Mouse (Mus musculus) forebrain, embryonic 14.5 days (tissue): ENCODE measurements at regions not wholly inside any gene's neighbourhood (a gene's known extent, or its start where the extent isn't known, plus 50 kb on each side); places are given as distances from the start of the nearest gene placed in this dataset.

Source experiments
- ATAC-seq: fragments of 200-750 bp; cut with Nextera tagmentation; 2 replicates; pipeline ENCODE4 v1.8.0; 2017; ENCODE audit warnings: mild to moderate bottlenecking, moderate library complexity
- DNase-seq: peaks from one replicate; pipeline ENCODE4 v3.0.0-alpha.2; 2015; ENCODE audit warnings: low spot score
- H3K27ac ChIP-seq: fragments of 300-500 bp; sonication (generic); 2 replicates; pipeline ENCODE4 v1.5.1; 2014; ENCODE audit warnings: low read depth, mild to moderate bottlenecking, control low read depth, low read length, moderate library complexity
- H3K27me3 ChIP-seq: fragments of 300-500 bp; sonication (generic); replicated peaks from 2 replicates; pipeline ENCODE4 v1.6.1; 2014; ENCODE audit warnings: low read length, control low read depth, mixed read lengths; ENCODE audit not compliant: control insufficient read depth, insufficient read depth
- H3K36me3 ChIP-seq: fragments of 300-500 bp; sonication (generic); 2 replicates; pipeline ENCODE4 v1.6.1; 2014; ENCODE audit warnings: low read length, control low read depth; ENCODE audit not compliant: control insufficient read depth, insufficient read depth
- H3K4me1 ChIP-seq: fragments of 300-500 bp; sonication (generic); 2 replicates; pipeline ENCODE4 v1.6.1; 2014; ENCODE audit warnings: antibody characterized with exemption, low read length, control low read depth; ENCODE audit not compliant: control insufficient read depth, insufficient read depth
- H3K4me2 ChIP-seq: fragments of 300-500 bp; sonication (generic); 2 replicates; pipeline ENCODE4 v1.6.1; 2014; ENCODE audit warnings: mild to moderate bottlenecking, control low read depth, low read length
- H3K4me3 ChIP-seq: fragments of 300-500 bp; sonication (generic); 2 replicates; pipeline ENCODE4 v1.5.1; 2014; ENCODE audit warnings: low read depth, low read length, control low read depth
- H3K9ac ChIP-seq: fragments of 300-500 bp; sonication (generic); 2 replicates; pipeline ENCODE4 v1.6.1; 2014; ENCODE audit warnings: mild to moderate bottlenecking, low read length, control low read depth, moderate library complexity
- H3K9me3 ChIP-seq: fragments of 300-500 bp; sonication (generic); replicated peaks from 2 replicates; pipeline ENCODE4 v1.6.1; 2016; ENCODE audit warnings: low read length, control low read depth, mixed read lengths; ENCODE audit not compliant: control insufficient read depth
- WGBS: fragments of 180-500 bp; shearing (Covaris S2); extraction: QIAGEN DNeasy Blood & Tissue Kit; methylation state at CpG from one replicate; pipeline ENCODE4 v1.1.7; 2014; 5-methylcytosine and 5-hydroxymethylcytosine counted together

DNA sequence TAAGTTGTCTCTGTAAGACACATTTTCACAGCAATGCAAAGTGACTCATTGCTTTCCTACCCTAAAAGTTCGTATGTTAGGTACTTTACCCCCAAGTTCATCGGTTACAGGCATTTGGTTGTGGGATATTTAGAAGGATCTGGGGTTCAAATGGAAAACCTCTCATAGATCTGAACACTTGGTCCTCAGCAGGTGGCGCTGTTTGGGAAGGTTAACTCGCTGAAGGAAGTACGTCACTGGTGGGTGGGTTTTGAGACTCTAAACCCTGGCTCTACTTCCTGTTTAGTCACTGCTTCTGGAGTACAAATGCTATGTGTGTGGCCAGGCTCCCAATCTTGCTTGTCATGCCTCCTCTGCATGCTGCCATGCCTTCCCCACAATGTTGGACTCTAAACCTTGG is 284.0 kb upstream of the Castor2 start:
- Histone ChIP-seq H3K4me2 (no peak overlapping the region), H3K27ac (no peak overlapping the region), H3K4me1 (peaks cover 7% of the 10 kb centered on the region; the same call in 1 of the 2 replicates), H3K9ac (no peak overlapping the region), H3K36me3 (no peaks in the 10 kb centered on the region), H3K4me3 (no peak overlapping the region), H3K9me3 (no peaks in the 10 kb centered on the region), H3K27me3 (no peaks in the 10 kb centered on the region)
- DNase-seq (peak; percentile 20), ATAC-seq (no peak)
- 85% methylated on average over 5 of the region's 5 CpGs for WGBS

DNA sequence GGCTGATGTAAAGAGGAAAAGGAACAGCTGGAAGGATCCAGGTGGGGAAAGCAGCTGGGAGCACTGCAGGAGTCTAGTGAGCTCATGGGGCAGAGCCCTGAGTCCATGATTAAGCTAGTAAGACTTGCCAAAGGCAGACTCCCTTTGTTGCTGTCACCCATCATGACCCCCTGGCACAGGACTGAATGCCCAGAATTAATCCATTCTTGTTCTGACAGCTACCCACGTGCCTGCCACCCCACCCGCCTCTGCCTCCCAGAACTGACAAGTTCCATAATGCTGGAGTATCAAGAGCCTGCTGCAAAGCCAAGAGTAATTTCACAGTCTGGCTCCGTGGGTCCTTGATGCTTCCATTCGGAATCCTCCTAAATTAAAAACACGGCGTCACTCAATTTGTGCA is 285.1 kb upstream of the Castor2 start:
- ATAC-seq (peak; percentile 88), DNase-seq (peak; percentile 82)
- peak overlapping the region; percentile 56; the same call in 1 of the 2 replicates for H3K27ac ChIP-seq
- no peak overlapping the region for H3K4me3 ChIP-seq
- H3K36me3 ChIP-seq = no peaks in the 10 kb centered on the region
- 20% methylated on average over 6 of the region's 6 CpGs for WGBS
- H3K9ac ChIP-seq = no peak overlapping the region
- peaks cover 7% of the 10 kb centered on the region; the same call in 1 of the 2 replicates for H3K4me1 ChIP-seq
- H3K9me3 ChIP-seq = no peaks in the 10 kb centered on the region
- H3K4me2 ChIP-seq = no peak overlapping the region
- no peaks in the 10 kb centered on the region for H3K27me3 ChIP-seq

DNA sequence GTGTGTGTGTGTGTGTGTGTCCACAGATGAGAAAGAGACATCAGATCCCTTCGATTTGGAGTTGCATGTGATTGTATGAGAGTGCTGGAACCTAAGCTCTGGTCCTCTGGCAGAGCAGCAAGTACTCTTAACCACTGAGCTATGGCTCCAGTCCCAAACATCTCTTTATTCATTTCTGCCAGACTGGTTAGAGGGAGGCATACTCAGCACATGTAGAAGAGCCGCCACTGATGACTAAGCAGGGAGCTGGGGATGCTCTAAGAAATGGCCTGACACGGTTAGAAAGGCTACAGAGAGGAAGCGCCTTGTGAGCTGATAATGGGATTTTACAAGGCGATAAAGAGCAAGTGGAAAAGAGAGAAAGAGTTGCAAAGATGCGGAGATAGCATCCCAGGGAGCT is 287.3 kb upstream of the Castor2 start:
- no peak overlapping the region for H3K9ac ChIP-seq
- no peak overlapping the region for H3K27ac ChIP-seq
- no peak overlapping the region for H3K4me2 ChIP-seq
- DNase-seq (peak; percentile 44), ATAC-seq (no peak)
- no peaks in the 10 kb centered on the region for H3K36me3 ChIP-seq
- 61% methylated on average over 6 of the region's 6 CpGs for WGBS
- no peaks in the 10 kb centered on the region for H3K9me3 ChIP-seq
- peaks cover 10% of the 10 kb centered on the region; the same call in 1 of the 2 replicates for H3K4me1 ChIP-seq
- H3K4me3 ChIP-seq = no peak overlapping the region
- no peaks in the 10 kb centered on the region for H3K27me3 ChIP-seq

DNA sequence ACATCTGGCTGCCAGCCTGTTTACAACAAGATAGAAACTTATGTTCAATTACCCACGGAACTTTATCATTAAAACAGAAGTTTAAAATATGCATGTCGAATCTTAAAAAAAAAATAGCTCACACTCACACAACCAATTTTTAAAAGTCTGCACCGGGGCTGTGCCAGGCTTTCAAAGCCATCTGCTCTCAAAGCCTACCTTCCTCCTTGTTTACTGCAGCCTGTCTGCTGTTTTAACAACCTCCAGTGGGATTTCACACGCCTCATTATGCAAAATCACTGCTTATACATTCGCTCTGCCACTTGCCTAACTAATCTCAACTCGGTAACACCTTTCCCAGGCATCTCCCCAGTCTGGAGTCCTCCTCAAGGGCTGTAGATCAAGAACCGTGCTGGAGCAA is 292.6 kb upstream of the Castor2 start:
- Histone ChIP-seq H3K4me3 (no peak overlapping the region), H3K9me3 (no peaks in the 10 kb centered on the region), H3K9ac (no peak overlapping the region), H3K4me2 (no peak overlapping the region), H3K27ac (peak overlapping the region; percentile 73), H3K4me1 (peaks cover 9% of the 10 kb centered on the region; the same call in 1 of the 2 replicates), H3K27me3 (no peaks in the 10 kb centered on the region), H3K36me3 (no peaks in the 10 kb centered on the region)
- ATAC-seq (peak; percentile 89), DNase-seq (peak; percentile 89)
- WGBS = 13% methylated on average over 7 of the region's 7 CpGs

DNA sequence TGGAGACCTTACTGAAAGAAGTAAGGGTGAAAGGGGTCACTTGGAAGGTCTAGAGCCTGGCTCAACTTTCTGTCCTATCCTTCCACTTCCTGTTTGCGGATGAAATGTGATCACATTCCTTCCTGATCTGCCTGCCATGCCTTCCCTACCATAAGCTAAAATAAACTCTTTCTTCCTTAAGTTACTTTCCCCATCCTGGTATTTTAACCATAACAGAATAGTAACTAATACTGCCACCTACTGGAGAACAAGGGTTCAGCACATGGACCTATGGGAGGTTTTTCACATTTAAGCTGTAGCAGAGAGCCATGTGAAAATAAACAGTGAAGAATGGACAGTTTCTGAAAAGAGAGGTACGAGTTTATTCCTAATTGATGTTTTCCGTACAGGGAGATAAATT is 297.5 kb upstream of the Castor2 start:
- Histone ChIP-seq H3K9me3 (no peaks in the 10 kb centered on the region), H3K36me3 (no peaks in the 10 kb centered on the region), H3K27ac (no peak overlapping the region), H3K27me3 (no peaks in the 10 kb centered on the region), H3K4me2 (no peak overlapping the region), H3K4me3 (no peak overlapping the region), H3K4me1 (peaks cover 4% of the 10 kb centered on the region; the same call in 1 of the 2 replicates), H3K9ac (no peak overlapping the region)
- ATAC-seq (no peak), DNase-seq (peak; percentile 30)
- 87% methylated on average over 3 of the region's 3 CpGs for WGBS

DNA sequence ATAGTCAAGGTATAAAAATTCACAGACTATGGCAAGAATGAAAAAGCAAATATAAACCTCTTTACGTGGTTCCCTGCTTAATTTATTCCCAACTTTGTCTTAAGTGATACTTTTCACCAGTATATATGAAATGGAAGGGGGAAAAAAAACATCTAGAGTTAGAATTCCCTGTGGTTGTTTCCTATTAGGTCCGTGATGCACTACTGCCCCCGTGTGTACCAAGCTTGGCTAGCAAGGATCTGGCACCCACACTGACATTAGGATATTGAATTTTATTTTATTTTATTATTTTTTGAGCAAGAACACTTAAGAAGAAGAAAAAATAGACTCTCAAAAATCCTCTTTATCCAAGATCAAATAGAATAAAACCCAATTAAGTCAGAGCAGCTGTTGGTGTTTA is 303.9 kb upstream of the Castor2 start:
- Histone ChIP-seq H3K36me3 (no peaks in the 10 kb centered on the region), H3K4me2 (no peak overlapping the region), H3K9ac (no peak overlapping the region), H3K9me3 (no peaks in the 10 kb centered on the region), H3K4me3 (no peak overlapping the region), H3K27me3 (no peaks in the 10 kb centered on the region), H3K27ac (no peak overlapping the region; the same call in 1 of the 2 replicates), H3K4me1 (no peaks in the 10 kb centered on the region)
- 37% methylated on average over 3 of the region's 3 CpGs for WGBS
- ATAC-seq (no peak), DNase-seq (peak; percentile 86)

DNA sequence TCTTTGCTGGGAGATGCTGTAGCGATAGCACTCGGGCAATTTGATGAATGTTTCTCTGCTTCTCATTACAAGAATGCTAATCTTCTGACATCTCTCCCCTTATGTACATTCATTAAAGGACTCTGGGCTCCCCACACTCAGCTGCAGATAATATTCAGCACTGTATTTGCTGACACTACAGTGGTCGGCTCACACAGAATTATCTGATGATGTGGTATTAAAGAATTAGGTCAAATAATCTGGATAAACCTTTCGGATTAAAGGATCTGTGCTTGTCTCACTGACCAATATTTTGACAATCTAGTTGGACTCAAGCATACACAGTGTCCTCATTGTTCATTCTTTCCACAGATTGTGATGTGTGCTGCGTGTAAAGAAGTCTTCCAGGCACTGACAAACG is 308.8 kb upstream of the Castor2 start:
- Histone ChIP-seq H3K9me3 (no peaks in the 10 kb centered on the region), H3K36me3 (no peaks in the 10 kb centered on the region), H3K4me3 (no peak overlapping the region), H3K27me3 (no peaks in the 10 kb centered on the region), H3K4me2 (no peak overlapping the region), H3K4me1 (no peaks in the 10 kb centered on the region), H3K9ac (no peak overlapping the region), H3K27ac (no peak overlapping the region)
- 51% methylated on average over 6 of the region's 6 CpGs for WGBS
- DNase-seq = no peak
- no peak for ATAC-seq

DNA sequence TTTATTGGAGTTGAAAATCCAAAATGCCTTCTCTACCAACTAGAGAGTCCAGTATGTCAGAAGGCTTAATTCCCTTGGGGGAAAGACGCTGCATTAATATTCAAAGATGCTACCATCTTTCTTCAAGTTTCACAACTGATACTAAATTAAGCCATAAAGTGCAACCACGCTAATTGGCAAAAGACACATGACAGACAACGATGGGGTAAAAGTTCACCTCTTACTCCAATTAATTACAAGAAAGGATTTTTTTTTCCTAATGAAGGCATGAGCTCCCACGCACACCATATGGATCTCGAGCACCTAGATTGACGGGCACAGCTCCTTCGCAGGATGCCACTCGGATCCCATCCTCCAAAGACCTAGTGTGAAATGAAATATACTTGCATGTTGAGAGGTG is 311.5 kb upstream of the Castor2 start:
- H3K4me2 ChIP-seq = no peak overlapping the region
- no peaks in the 10 kb centered on the region for H3K27me3 ChIP-seq
- H3K4me3 ChIP-seq = no peak overlapping the region
- no peak overlapping the region for H3K9ac ChIP-seq
- H3K27ac ChIP-seq = no peak overlapping the region
- no peaks in the 10 kb centered on the region for H3K9me3 ChIP-seq
- DNase-seq = peak; percentile 57
- WGBS = 66% methylated on average over 8 of the region's 8 CpGs
- H3K4me1 ChIP-seq = no peaks in the 10 kb centered on the region
- H3K36me3 ChIP-seq = no peaks in the 10 kb centered on the region
- no peak for ATAC-seq

DNA sequence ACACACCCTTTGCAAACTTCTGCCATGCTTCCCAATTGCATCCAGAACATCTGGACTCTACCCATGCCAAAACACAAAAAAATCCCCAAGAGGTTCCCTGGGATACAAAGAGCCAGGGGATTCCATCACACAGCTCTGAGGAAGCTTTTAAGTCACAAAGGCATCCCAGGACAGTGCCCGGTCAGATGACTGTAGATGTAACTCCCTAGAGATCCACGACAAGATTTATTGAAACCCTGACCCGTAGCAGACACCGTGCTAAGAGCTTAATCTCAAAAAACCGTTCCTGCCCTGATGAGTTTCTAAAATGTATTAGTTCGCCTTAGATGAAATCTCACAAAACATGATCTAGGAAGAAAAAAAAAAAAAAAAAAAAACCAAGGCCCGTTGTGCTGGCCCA is 312.0 kb upstream of the Castor2 start:
- Histone ChIP-seq H3K36me3 (no peaks in the 10 kb centered on the region), H3K27me3 (no peaks in the 10 kb centered on the region), H3K4me2 (no peak overlapping the region), H3K4me1 (no peaks in the 10 kb centered on the region), H3K4me3 (no peak overlapping the region), H3K27ac (no peak overlapping the region), H3K9me3 (no peaks in the 10 kb centered on the region), H3K9ac (no peak overlapping the region)
- no peak for DNase-seq
- 89% methylated on average over 7 of the region's 7 CpGs for WGBS
- no peak for ATAC-seq
